Mouse (Mus musculus) lung, postnatal 4 days (tissue): ENCODE measurements around the gene N4bp2l2.
A peak's percentile ranks its signal among the peaks of the same experiment; 100 is the strongest.

Experiments used
- DNase-seq, 2 experiments: peaks; one replicate each; pipeline ENCODE4 v3.0.0; 2021

The N4bp2l2 gene

DNA sequence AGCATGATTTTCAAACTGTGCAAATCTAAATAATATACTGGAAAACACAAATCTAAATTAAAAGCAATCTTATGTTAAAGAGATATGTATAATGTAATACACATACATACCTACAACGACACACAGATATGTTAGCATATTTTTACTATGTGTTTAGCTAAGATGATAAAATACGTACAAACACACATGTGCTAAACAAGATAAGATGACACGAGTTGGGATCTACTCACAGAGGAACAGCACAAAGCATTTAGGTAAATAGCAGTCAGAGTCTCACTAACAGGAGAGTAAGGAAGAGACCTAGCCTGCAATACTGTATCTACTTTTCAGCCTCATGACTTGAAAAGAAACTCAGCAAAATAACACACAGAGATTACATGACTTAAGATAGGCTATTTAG, 24.5 kb downstream of the N4bp2l2 start:
- DNase-seq: no peak

GRCm38 (mm10) chr5:150629692-150630091, 36.3 kb downstream of the N4bp2l2 start:
- DNase-seq: no peak

DNA sequence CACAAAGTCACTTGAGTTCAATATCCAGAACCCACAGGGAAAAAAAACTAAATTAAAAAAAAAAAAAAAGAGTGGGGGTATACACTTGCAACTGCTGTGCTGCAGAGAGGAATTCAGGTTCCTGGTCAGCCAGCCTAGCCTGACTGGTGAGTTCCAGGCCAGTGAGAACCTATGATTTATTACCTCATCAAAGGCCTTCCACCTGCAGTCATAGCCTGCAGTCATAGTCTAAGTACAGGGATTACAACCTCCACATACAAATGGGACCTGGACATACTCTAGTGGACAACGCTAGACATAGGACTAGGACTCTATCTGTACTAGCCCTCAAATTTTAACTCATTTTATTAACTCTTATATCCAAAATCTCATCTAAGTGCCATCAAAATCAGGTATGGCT, 36.7 kb downstream of the N4bp2l2 start:
- no peak for DNase-seq

GRCm38 (mm10) chr5:150625528-150625927, 40.5 kb downstream of the N4bp2l2 start:
- DNase-seq: no peak

DNA sequence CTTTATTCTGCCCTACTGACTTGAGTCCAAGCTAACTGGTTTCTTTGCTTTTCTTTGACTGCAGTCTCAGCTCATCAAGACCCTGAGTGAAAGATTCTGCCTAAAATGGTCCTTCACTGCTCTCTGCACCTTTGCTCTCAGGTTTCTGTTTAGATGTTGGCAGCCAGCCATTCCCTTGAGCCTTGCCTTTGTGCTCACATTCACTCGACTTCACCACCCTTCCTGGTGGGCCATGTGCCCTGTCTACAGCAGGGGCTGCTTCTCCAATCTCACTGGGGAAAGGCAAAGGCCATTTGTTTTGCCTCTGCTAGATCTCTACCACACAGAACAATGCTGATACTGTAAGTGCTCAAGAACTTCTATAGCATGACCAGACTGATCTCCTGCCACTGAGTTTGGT, 43.2 kb downstream of the N4bp2l2 start:
- DNase-seq: no peak

DNA sequence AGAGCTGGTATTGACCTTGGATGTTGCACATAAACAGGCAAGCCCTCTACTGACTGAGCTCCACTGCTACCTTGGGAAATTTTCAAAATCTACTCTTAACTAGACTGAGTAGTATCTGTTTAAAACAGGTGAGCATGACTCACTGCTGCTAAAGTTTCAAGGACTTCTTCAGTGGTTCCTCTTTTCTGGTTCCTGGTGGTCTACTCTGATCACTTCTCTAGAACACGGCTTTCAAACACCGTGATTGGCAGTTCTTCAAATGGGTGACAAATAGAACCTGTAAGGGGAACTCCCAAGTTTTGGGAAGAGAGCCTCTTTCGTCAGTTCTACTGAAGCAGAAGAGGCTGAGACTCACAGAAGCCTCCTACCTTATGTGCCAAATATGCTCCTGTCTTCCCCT, 44.4 kb downstream of the N4bp2l2 start:
- no peak for DNase-seq

GRCm38 (mm10) chr5:150620588-150621135, 45.3 kb downstream of the N4bp2l2 start:
- no peak for DNase-seq

DNA sequence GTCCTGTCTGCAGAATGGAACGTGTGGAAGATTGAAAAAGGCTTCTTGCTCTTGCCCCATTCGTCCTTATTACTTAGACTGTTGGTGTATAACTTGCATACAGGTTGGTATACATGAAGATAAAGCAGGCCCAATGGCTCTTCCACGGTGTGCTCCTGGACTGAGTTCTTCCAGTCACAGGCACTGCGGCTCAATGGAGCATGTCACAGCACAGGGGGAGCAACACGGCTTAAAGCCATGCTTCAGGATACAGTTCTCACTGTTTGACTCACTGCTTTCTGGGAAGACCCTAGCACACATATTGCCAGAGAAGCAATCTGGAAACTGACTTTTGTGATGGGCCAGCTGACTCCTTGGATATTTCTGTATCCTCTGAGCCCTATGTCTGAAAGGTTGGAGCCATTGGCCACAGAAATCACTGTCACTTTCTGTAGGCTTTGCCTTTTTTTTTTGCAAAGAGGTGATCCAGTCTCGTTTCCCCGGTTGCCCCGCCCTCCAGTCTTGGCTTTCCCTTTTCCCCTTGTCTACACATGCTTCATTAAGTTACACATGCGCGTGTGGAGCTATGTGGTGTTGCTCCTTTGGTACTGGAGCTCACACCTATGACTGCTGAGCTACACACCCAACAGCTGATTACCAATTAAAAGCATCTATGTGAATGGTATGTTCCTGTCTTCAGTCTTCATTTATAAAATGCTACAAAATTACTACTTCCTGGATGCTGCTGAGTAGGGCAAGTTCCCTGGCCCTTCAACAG, 47.2 kb downstream of the N4bp2l2 start:
- no peak for DNase-seq

GRCm38 (mm10) chr5:150616731-150617130, 49.3 kb downstream of the N4bp2l2 start:
- no peak for DNase-seq

GRCm38 (mm10) chr5:150616216-150616615, 49.8 kb downstream of the N4bp2l2 start:
- no peak for DNase-seq

DNA sequence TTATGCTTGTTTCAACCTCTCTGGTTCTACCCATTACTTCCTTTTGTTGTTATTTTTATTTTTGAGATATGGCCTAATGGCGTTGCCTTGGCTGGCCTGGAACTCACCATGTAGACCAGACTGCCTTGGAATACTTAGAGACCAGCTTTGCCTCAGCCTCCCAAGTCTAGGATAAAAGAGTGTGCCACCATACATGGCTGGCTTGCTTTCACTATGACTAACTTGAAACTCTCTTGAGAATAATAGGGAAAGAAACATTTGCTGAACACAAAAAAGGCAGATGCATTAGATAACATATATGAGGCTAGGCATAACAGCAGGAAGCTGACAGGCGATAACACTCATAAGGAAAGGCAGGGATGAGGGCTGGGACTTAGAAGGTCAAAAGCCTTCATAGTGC, 51.9 kb downstream of the N4bp2l2 start:
- no peak for DNase-seq

DNA sequence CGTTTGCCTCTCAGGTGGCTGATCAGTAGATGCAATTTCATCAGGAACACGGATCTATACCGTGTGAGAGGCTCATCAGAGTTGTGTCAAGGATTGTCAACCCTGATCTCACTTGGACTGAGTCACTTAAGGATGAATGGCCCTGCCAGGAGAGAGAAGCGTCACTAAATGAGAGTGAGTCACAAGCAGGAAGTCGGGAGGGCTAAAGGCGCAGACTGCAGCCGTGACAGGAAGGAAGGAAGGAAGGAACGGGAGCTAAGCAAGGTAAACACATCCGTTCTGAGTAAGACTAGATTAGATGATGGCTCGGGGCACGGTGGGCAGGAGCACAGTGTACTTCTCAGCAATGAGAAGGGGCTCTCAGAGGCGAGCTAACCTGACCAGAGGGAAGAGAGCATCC, 54.3 kb downstream of the N4bp2l2 start:
- peak; percentile 30 to 45 for DNase-seq

GRCm38 (mm10) chr5:150611136-150611535, 54.8 kb downstream of the N4bp2l2 start:
- no peak for DNase-seq

GRCm38 (mm10) chr5:150607631-150608030, 58.4 kb downstream of the N4bp2l2 start:
- DNase-seq: no peak

- no peak for DNase-seq
Measured at GRCm38 (mm10) chr5:150606131-150606530, 59.9 kb downstream of the N4bp2l2 start.

DNA sequence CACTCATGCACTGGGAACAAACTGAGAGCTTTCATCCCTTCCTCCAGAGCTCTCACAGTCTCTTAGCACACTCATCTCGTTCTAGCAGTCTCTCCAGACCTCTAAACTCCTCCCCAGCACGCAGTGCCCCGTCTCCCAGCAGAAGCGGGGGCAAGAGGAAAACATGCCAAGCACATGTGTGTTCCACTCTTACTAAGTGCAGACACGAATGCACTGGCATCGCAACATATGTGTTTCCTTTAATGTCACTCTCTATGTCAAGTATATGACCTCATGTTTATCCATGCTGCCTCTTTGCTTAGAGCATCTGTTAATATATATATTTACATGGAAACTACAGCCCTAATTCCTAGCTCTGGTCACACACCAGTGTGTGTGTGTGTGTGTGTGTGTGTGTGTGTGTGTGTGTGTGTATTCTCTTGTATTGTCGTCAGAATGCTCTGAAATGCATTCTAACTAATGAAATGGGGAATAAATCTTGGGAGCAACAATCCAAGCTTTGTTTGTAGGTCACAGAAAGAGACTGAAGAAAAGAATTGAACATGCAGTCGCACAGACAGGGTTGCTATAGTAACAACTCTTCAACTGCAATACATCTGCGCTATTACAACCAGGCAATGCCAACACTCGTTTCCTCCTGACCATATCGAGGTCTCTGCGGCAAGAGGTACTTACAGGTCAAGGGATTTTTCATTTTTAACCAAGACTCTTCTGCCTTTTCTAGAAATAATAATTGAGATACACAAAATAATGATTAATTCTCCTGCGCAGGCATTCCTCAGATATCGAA, 64.3 kb downstream of the N4bp2l2 start:
- DNase-seq: no peak

DNA sequence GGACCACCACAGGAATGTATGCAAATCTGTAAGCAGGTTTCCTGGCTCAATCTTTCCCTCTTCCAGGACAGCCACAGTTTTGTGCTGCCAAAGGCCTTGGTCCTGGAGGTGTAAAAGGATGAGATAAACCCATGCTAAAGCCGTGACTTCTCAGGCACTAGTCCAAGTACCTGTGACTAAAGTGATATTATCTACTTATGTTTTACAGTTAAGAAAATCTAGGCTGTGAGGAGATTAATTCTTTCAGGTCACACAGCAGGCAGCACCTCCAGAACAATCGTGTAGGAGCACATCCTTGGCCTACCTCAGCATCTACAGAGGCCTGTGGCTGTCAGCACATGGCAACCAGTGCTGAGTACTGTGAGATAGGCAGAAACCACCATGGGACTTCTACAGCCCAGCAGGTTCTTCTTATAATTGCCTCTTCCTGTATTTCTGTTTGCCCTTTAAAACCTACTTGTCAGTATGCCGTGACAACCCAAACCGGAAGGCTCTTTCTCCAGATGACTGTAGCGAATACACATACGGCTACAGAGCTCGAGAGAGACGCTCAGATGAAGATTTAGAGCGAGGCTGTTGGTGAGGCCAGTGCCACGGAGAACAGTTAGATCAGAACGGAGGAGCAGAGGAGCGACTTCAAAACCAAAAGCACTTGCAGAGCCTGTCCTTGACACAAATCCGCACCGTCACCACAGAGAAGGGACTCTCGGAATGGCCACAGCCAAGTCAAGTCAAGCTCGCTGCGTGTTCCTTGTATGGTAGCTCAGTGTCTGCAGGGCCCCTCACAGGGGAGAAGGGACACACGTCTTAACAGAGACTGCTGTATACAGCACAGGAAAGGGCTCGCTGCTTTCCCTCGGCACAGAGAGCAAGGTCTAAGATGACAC, 65.2 kb downstream of the N4bp2l2 start:
- peak in 1 of 2 experiments; percentile 32 for DNase-seq

DNA sequence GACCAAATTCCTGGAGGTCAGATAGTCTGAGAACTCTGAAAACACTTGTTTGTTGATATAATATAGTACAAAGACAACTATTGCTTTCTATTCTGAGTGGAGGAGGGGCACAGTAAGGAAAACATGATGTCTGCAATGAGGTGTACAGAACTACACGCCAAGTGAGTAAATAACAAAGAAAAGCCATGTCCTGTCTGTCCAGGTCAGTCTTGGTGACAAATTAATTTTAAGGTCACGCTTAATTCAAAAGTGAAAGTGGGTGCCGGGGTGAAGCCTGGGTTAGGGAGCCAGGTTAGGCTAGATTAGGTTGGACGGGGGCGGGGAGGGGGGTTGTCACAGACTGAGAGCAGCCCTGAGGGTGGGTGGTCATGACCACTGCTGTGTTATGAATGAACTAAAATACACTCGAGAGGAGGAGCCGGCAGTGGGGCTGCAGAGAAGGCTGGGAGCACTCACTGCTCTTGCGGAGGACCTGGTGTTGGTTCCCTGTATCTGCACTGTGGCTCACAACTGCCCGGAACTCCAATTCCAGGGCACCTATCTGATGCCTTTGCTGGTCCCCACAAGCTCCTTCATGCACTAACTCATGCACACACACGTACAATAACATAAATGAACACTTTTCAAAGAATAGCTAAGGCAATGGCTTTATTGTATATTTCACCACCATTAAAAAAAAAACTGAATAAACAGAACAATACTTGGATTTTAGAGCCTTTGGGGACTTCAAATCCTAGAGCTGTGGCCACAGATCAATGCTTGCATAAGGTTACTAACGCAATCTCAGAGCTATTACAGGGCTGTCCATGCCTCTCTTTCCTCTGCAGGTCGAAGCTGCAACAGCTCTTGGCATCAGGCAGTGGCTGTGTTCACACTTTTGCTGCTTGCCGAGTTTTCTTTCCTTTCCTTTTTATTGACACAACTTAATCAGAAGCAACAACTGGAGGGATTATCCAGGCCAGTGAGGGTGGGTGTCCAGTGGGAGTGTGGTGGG, 66.4 kb downstream of the N4bp2l2 start:
- DNase-seq: no peak

GRCm38 (mm10) chr5:150598202-150599119, 67.5 kb downstream of the N4bp2l2 start:
- no peak for DNase-seq

GRCm38 (mm10) chr5:150597088-150597487, 68.9 kb downstream of the N4bp2l2 start, which contains the start of gene N4bp2l1:
TSS of gene N4bp2l1 (minus strand) at chr5:150597188.
- DNase-seq: no peak
